ENCODE assay signal across 29 mouse cellular contexts in the genomic region with DNA sequence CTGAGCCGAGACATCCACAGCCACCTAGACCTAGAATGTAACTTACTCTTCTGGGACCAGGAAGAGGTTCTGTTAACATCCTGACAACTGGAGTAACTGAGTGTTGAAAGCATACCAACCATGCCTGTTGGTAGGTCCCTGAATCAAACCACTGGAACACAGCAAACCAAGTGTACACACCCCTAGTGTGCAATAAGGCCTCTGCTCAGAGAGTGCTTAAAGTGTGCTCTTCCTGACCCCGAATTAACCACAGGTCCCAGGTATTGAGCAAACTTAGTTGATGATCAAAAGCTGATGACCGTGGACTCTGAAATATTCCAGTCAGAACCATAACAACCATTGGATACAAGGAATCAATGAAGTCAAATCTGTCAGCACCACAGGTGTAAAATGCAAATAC. TPM values are rescaled to one million over a fixed set of nuclear protein-coding genes. Genes with fewer than 3 reads are reported as not detected.
A peak's percentile ranks its signal among the peaks of the same experiment; 100 is the strongest.
DNase-seq lines count a peak whose midpoint lies in the region; ATAC-seq and TF ChIP-seq lines count a peak whose summit lies in the region.
"Had no signal": no experiment of that assay in that cellular context is flagged by ENCODE, and none has a peak within 500 bp of the region (broad histone marks: within the 10 kb centered on the region; RNA-seq: fewer than 3 reads in every experiment).

No protein-coding gene starts in this region.

- no peaks in the 10 kb centered on the region for H3K79me2 ChIP-seq in liver, adult 2 months (ENCODE audit: control insufficient read depth, insufficient read depth, low read length)

- no peak for TF ChIP-seq POLR2A in liver, adult 2 months (IDR thresholded peaks at IDR 0.05; ENCODE audit: extremely low read depth, insufficient read depth, low read length)

- peak overlapping the region; percentile 74; the same call in 1 of the 2 replicates for H3K27ac ChIP-seq in heart, embryonic 13.5 days (replicated peaks)
- peak overlapping the region; percentile 31 for H3K27ac ChIP-seq in liver, adult 2 months (replicated peaks; ENCODE audit: insufficient read depth, low read depth, low read length)
- no peak overlapping the region for H3K27ac ChIP-seq in midbrain, postnatal 0 days (ENCODE audit: low read depth, low read length)
- H3K27ac ChIP-seq in midbrain, embryonic 11.5 days (ENCODE audit: low read depth, low read length): no peak overlapping the region
- H3K27ac ChIP-seq: embryonic facial prominence, embryonic 12.5 days; hindbrain, embryonic 10.5 days; hindbrain, postnatal 0 days; kidney, embryonic 15.5 days; liver, embryonic 14.5 days; stomach, postnatal 0 days had no signal

- no peak overlapping the region for H3K4me2 ChIP-seq in heart, embryonic 13.5 days
- no peak overlapping the region for H3K4me2 ChIP-seq in midbrain, postnatal 0 days (ENCODE audit: low read depth, low read length, poor library complexity, severe bottlenecking)
- no peak overlapping the region for H3K4me2 ChIP-seq in midbrain, embryonic 11.5 days
- H3K4me2 ChIP-seq: embryonic facial prominence, embryonic 12.5 days; heart, embryonic 11.5 days; kidney, embryonic 15.5 days had no signal

- no peak overlapping the region for H3K9ac ChIP-seq in heart, embryonic 13.5 days
- H3K9ac ChIP-seq in liver, adult 2 months (ENCODE audit: low read depth, low read length): no peak overlapping the region
- no peak overlapping the region for H3K9ac ChIP-seq in midbrain, postnatal 0 days (replicated peaks; ENCODE audit: low read length, poor library complexity, severe bottlenecking)
- H3K9ac ChIP-seq in midbrain, embryonic 11.5 days (ENCODE audit: low read length): no peak overlapping the region
- H3K9ac ChIP-seq: embryonic facial prominence, embryonic 12.5 days; kidney, embryonic 15.5 days; liver, embryonic 14.5 days had no signal

- peaks cover 28% of the 10 kb centered on the region for H3K4me1 ChIP-seq in heart, embryonic 13.5 days
- H3K4me1 ChIP-seq in liver, adult 2 months (ENCODE audit: control insufficient read depth, insufficient read depth, low read length): peaks cover 14% of the 10 kb centered on the region
- no peaks in the 10 kb centered on the region for H3K4me1 ChIP-seq in midbrain, postnatal 0 days (ENCODE audit: insufficient read depth, low read length)
- H3K4me1 ChIP-seq in midbrain, embryonic 11.5 days (ENCODE audit: control insufficient read depth, insufficient read depth, low read length): no peaks in the 10 kb centered on the region
- H3K4me1 ChIP-seq: embryonic facial prominence, embryonic 12.5 days; hindbrain, embryonic 10.5 days; kidney, embryonic 15.5 days had no signal

- no peaks in the 10 kb centered on the region for H3K9me3 ChIP-seq in heart, embryonic 13.5 days
- H3K9me3 ChIP-seq in midbrain, postnatal 0 days (ENCODE audit: low read length): no peaks in the 10 kb centered on the region
- H3K9me3 ChIP-seq in midbrain, embryonic 11.5 days (ENCODE audit: control insufficient read depth, low read length): no peaks in the 10 kb centered on the region
- H3K9me3 ChIP-seq: embryonic facial prominence, embryonic 12.5 days; G1E; hindbrain, embryonic 10.5 days; kidney, embryonic 15.5 days had no signal

- H3K4me3 ChIP-seq in heart, embryonic 13.5 days: no peak overlapping the region
- H3K4me3 ChIP-seq in liver, adult 2 months (ENCODE audit: insufficient read depth, low read depth, low read length): no peak overlapping the region
- no peak overlapping the region for H3K4me3 ChIP-seq in midbrain, postnatal 0 days (ENCODE audit: low read depth, low read length)
- no peak overlapping the region for H3K4me3 ChIP-seq in midbrain, embryonic 11.5 days (ENCODE audit: low read depth, low read length)
- H3K4me3 ChIP-seq: embryonic facial prominence, embryonic 12.5 days; hindbrain, embryonic 10.5 days; kidney, embryonic 15.5 days had no signal

- H3K36me3 ChIP-seq in heart, embryonic 13.5 days: peaks cover 55% of the 10 kb centered on the region
- H3K36me3 ChIP-seq in liver, adult 2 months (ENCODE audit: control insufficient read depth, insufficient read depth, low read length): peaks cover 31% of the 10 kb centered on the region
- H3K36me3 ChIP-seq in midbrain, postnatal 0 days (ENCODE audit: insufficient read depth, low read length): peaks cover 22% of the 10 kb centered on the region
- peaks cover 9% of the 10 kb centered on the region; the same call in 1 of the 2 replicates for H3K36me3 ChIP-seq in midbrain, embryonic 11.5 days (ENCODE audit: control insufficient read depth, insufficient read depth, low read length)

- ATAC-seq in heart, embryonic 13.5 days (ENCODE audit: extremely low read depth, insufficient number of reproducible peaks, low FRiP score, low TSS enrichment): no peak
- peak; percentile 31; the same call in 1 of the 2 replicates for ATAC-seq in midbrain, postnatal 0 days (ENCODE audit: low FRiP score)
- ATAC-seq in midbrain, embryonic 11.5 days (ENCODE audit: low FRiP score): no peak
- ATAC-seq: forebrain, embryonic 14.5 days; hindbrain, postnatal 0 days had no signal

- no peak for DNase-seq in heart, adult 9 months (ENCODE audit: low spot score in 2 of 2)
- DNase-seq in liver, adult 2 months (ENCODE audit: extremely low read depth, low read depth, low spot score): peak; percentile 85
- DNase-seq in liver: no peak
- no peak for DNase-seq in midbrain, postnatal 0 days (ENCODE audit: low spot score)
- no peak for DNase-seq in midbrain, embryonic 11.5 days (ENCODE audit: low spot score, missing footprints)
- no peak for DNase-seq in thymus, postnatal 10 days (ENCODE audit: low spot score in 2 of 2)
- no peak for DNase-seq in embryo, embryonic 9.5 days (ENCODE audit: extremely low spot score)
- DNase-seq: cerebellum, adult 8-10 months; cerebellum, postnatal 25 days; heart, adult 11 months; kidney, adult 18-20 months; kidney, postnatal 25 days; lung, postnatal 36 days; right cerebral cortex, postnatal 25 days; thymus, adult 18-20 months; thymus, postnatal 36 days had no signal

- no peak for TF ChIP-seq CTCF in liver, adult 2 months (IDR thresholded peaks at IDR 0.05; ENCODE audit: low read depth, low read length)
- no peak for TF ChIP-seq CTCF in midbrain, postnatal 0 days (IDR thresholded peaks at IDR 0.05)

- H3K27me3 ChIP-seq in heart, embryonic 13.5 days (replicated peaks): no peaks in the 10 kb centered on the region
- H3K27me3 ChIP-seq in liver, adult 2 months (ENCODE audit: control insufficient read depth, insufficient read depth, low read length): no peaks in the 10 kb centered on the region
- no peaks in the 10 kb centered on the region for H3K27me3 ChIP-seq in midbrain, postnatal 0 days (ENCODE audit: insufficient read depth, low read length)
- no peaks in the 10 kb centered on the region for H3K27me3 ChIP-seq in midbrain, embryonic 11.5 days (ENCODE audit: control insufficient read depth, insufficient read depth, low read length)
- H3K27me3 ChIP-seq: embryonic facial prominence, embryonic 12.5 days; kidney, embryonic 15.5 days had no signal

- WGBS in heart, embryonic 13.5 days: 91% methylated on average over 3 of the region's 3 CpGs
- WGBS in liver, adult 2 months: 46% methylated on average over 3 of the region's 3 CpGs
- 98% methylated on average over 3 of the region's 3 CpGs for WGBS in midbrain, postnatal 0 days
- 96% methylated on average over 3 of the region's 3 CpGs for WGBS in midbrain, embryonic 11.5 days

RNA-seq across cellular contexts. Expression of gene Dner, which starts 26.4 kb away (rescaled TPM):
- 1.2 and 1.5 TPM in 2 replicates for polyA plus RNA-seq in heart, embryonic 13.5 days (2015; fragmentation: Nextera tagmentation; extraction: Ambion mirVana)
- not detected in 2 replicates for total RNA-seq in liver, adult 2 months (2014; rRNA removed)
- 0.02 TPM in 1 of 2 replicates, not detected in the other for polyA plus RNA-seq in liver, adult 2 months (2012; rRNA removed)
- total RNA-seq in midbrain, postnatal 0 days (2014; rRNA removed): 321 TPM in 2 replicates
- 323 and 326 TPM in 2 replicates for polyA plus RNA-seq in midbrain, postnatal 0 days (2015; fragmentation: Nextera tagmentation; extraction: Ambion mirVana)
- 28.1 and 29.1 TPM in 2 replicates for polyA plus RNA-seq in midbrain, embryonic 11.5 days (2014; fragmentation: Nextera tagmentation; extraction: Ambion mirVana)
- total RNA-seq: megakaryocyte-erythroid progenitor cell, adult 5-6 weeks; monocyte, adult 5-6 weeks; neutrophil, adult 5-6 weeks had no signal
- polyA plus RNA-seq: G1E had no signal

Comparison
In these comparisons a context has a peak if more than half of its experiments do, and no peak if none do; other contexts are left out.
1. H3K27ac ChIP-seq: peak in heart, embryonic 13.5 days (single experiment) and liver, adult 2 months (single experiment); none in midbrain, postnatal 0 days (single experiment) and midbrain, embryonic 11.5 days (single experiment).
2. RNA of gene Dner, which starts 26.4 kb away (polyA plus RNA-seq): 323 to 326 TPM in midbrain, postnatal 0 days and 28.1 to 29.1 TPM in midbrain, embryonic 11.5 days; 1.2 to 1.5 TPM in heart, embryonic 13.5 days and 0.02 TPM in liver, adult 2 months; every median in the first group is over 10 times any median in the second.